In the genomic region with DNA sequence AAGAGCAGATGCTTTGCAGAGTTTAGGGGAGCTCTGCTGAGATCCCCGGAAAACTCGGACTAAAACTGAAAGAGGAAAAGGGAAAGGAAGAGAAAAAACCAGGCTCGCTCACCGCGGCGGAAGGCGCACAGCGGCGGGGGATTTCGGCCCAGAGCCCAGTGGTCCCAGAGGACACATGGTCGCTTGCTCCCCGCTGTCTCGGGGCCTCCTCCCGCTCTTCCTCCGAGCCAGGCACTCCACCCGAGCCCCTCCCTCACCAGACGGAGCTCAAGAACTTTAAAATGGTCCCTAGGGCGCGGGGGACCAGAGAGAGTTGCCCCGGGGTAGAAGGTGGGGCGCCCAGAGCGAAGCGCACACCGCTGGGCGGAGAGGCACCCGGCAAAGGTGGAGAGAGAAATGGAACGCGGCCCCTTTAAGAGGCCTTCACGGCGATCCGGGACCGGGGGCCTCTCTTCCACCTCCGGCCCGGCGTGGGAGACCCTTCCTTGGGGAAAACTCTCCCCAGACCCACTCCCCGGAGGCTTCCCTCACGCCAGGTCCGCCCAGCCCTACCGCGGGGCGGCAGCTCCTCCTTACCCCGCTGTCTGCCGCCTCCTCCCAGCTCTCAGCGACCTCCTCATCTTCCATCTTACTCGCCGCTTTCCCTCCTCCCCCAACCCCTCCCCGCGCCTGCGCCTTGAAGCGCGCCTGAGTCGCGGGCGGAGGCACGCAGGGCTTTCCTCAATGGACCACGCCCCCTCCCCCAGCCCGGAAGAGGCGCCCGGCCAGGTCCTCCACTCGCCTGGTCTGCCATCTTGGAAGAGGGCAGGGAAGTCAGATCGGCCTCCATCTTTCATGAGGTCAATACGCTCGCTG, we compare ENCODE assay signal across 8 mouse cellular contexts. TPM values are rescaled to one million over a fixed set of nuclear protein-coding genes. Genes with fewer than 3 reads are reported as not detected.
A peak's percentile ranks its signal among the peaks of the same experiment; 100 is the strongest.
DNase-seq lines count a peak whose midpoint lies in the region; ATAC-seq and TF ChIP-seq lines count a peak whose summit lies in the region.

A gene (minus strand): TSS at position 660 of the 855 bp plus-strand sequence.

- H3K79me3 ChIP-seq in C2C12 (ENCODE audit: low read depth), result peaks cover 46% of the 10 kb centered on the region

- H3ac ChIP-seq in C2C12 (ENCODE audit: control insufficient read depth, insufficient read length, low read depth), result peak within 1 kb of the TSS; percentile 69

- TF ChIP-seq POLR2A in brain, embryonic 14.5 days (IDR thresholded peaks at IDR 0.05; ENCODE audit: borderline replicate concordance, extremely low read depth, insufficient read depth, insufficient read length, poor library complexity, severe bottlenecking), result peak; percentile 62; the same call in 1 of the 2 replicates

- TF ChIP-seq CTCF in C2C12 (IDR thresholded peaks at IDR 0.05; ENCODE audit: control insufficient read depth, insufficient read depth, insufficient read length), result no peak
- TF ChIP-seq CTCF in brain, embryonic 14.5 days (IDR thresholded peaks at IDR 0.05; ENCODE audit: borderline replicate concordance, extremely low read depth, insufficient read depth, insufficient read length), result no peak
- TF ChIP-seq CTCF in kidney, postnatal 0 days (IDR thresholded peaks at IDR 0.05; ENCODE audit: low read depth), result no peak

- peak within 1 kb of the TSS; percentile 95 for H3K27ac ChIP-seq in heart, embryonic 12.5 days (ENCODE audit: poor library complexity, severe bottlenecking)
- peak within 1 kb of the TSS; percentile 97 for H3K27ac ChIP-seq in kidney, postnatal 0 days
- H3K27ac ChIP-seq in liver, embryonic 11.5 days (ENCODE audit: low read depth, low read length), result peak within 1 kb of the TSS; percentile 54
- H3K27ac ChIP-seq in stomach, embryonic 14.5 days (ENCODE audit: low read length), result peak within 1 kb of the TSS; percentile 94

- peak; percentile 100 for DNase-seq in brain, embryonic 14.5 days (ENCODE audit: low read depth)
- peak; percentile 99 for DNase-seq in kidney, postnatal 0 days (ENCODE audit: low spot score)
- peak; percentile 99 for DNase-seq in liver, embryonic 11.5 days (ENCODE audit: low spot score)
- peak; percentile 99 for DNase-seq in naive thymus-derived CD4-positive, alpha-beta T cell, adult 2 months (ENCODE audit: low read depth)

- WGBS in heart, embryonic 12.5 days, result under 1% methylated on average over 63 of the region's 63 CpGs
- WGBS in kidney, postnatal 0 days, result 0% methylated on average over 63 of the region's 63 CpGs
- WGBS in liver, embryonic 11.5 days, result under 1% methylated on average over 56 of the region's 63 CpGs
- under 1% methylated on average over 63 of the region's 63 CpGs for WGBS in stomach, embryonic 14.5 days

- peak within 1 kb of the TSS; percentile 85 for H3K9ac ChIP-seq in heart, embryonic 12.5 days
- H3K9ac ChIP-seq in kidney, postnatal 0 days (ENCODE audit: low read depth, low read length), result peak within 1 kb of the TSS; percentile 88
- peak within 1 kb of the TSS; percentile 88 for H3K9ac ChIP-seq in liver, embryonic 11.5 days (ENCODE audit: low read depth, low read length)
- peak within 1 kb of the TSS; percentile 83 for H3K9ac ChIP-seq in stomach, embryonic 14.5 days (replicated peaks; ENCODE audit: low read depth, low read length)

- H3K36me3 ChIP-seq in C2C12 (ENCODE audit: control insufficient read depth, insufficient read depth), result peaks cover 8% of the 10 kb centered on the region
- H3K36me3 ChIP-seq in erythroblast, embryonic 14.5 days (ENCODE audit: control insufficient read depth), result peaks cover 25% of the 10 kb centered on the region
- H3K36me3 ChIP-seq in heart, embryonic 12.5 days, result no peaks in the 10 kb centered on the region; the same call in 1 of the 2 replicates
- no peaks in the 10 kb centered on the region for H3K36me3 ChIP-seq in kidney, postnatal 0 days (ENCODE audit: insufficient read depth, low read length)
- 0 out of 2 replicates have a peak, but pooled peaks cover 7% of the 10 kb centered on the region for H3K36me3 ChIP-seq in liver, embryonic 11.5 days (ENCODE audit: control insufficient read depth, insufficient read depth, low read length)
- H3K36me3 ChIP-seq in stomach, embryonic 14.5 days (ENCODE audit: control insufficient read depth, insufficient read depth, low read length), result no peaks in the 10 kb centered on the region

- ATAC-seq in heart, embryonic 12.5 days (ENCODE audit: insufficient number of reproducible peaks, low FRiP score), result peak; percentile 95
- peak; percentile 92 for ATAC-seq in kidney, postnatal 0 days (replicated peaks; ENCODE audit: low FRiP score, low read depth)
- ATAC-seq in liver, embryonic 11.5 days (replicated peaks; ENCODE audit: low FRiP score), result peak; percentile 96
- peak; percentile 93 for ATAC-seq in stomach, embryonic 14.5 days (ENCODE audit: insufficient number of reproducible peaks, insufficient read depth, low FRiP score, low read depth)

- H3K27me3 ChIP-seq in C2C12 (ENCODE audit: control insufficient read depth, insufficient read depth, insufficient read length), result no peaks in the 10 kb centered on the region
- H3K27me3 ChIP-seq in erythroblast, embryonic 14.5 days (ENCODE audit: control insufficient read depth), result peaks cover 4% of the 10 kb centered on the region
- no peaks in the 10 kb centered on the region for H3K27me3 ChIP-seq in heart, embryonic 12.5 days (replicated peaks)
- H3K27me3 ChIP-seq in kidney, postnatal 0 days (ENCODE audit: insufficient read depth, low read length), result no peaks in the 10 kb centered on the region
- no peaks in the 10 kb centered on the region for H3K27me3 ChIP-seq in liver, embryonic 11.5 days (replicated peaks; ENCODE audit: control insufficient read depth, insufficient read depth, low read length)
- no peaks in the 10 kb centered on the region for H3K27me3 ChIP-seq in stomach, embryonic 14.5 days (ENCODE audit: control insufficient read depth, insufficient read depth, low read length)

- peaks cover 52% of the 10 kb centered on the region for H3K4me1 ChIP-seq in erythroblast, embryonic 14.5 days (ENCODE audit: control insufficient read depth)
- H3K4me1 ChIP-seq in heart, embryonic 12.5 days (replicated peaks), result peaks cover 38% of the 10 kb centered on the region
- H3K4me1 ChIP-seq in kidney, postnatal 0 days (replicated peaks; ENCODE audit: insufficient read depth, low read length), result peaks cover 24% of the 10 kb centered on the region
- H3K4me1 ChIP-seq in liver, embryonic 11.5 days (replicated peaks; ENCODE audit: control insufficient read depth, insufficient read depth, low read length), result peaks cover 32% of the 10 kb centered on the region
- peaks cover 35% of the 10 kb centered on the region for H3K4me1 ChIP-seq in stomach, embryonic 14.5 days (ENCODE audit: control insufficient read depth, insufficient read depth, low read length)

- no peaks in the 10 kb centered on the region for H3K9me3 ChIP-seq in erythroblast, embryonic 14.5 days (ENCODE audit: control insufficient read depth, low read length)
- H3K9me3 ChIP-seq in heart, embryonic 12.5 days (replicated peaks), result no peaks in the 10 kb centered on the region
- H3K9me3 ChIP-seq in kidney, postnatal 0 days (replicated peaks; ENCODE audit: low read length), result no peaks in the 10 kb centered on the region
- H3K9me3 ChIP-seq in liver, embryonic 11.5 days (ENCODE audit: control insufficient read depth, low read length), result no peaks in the 10 kb centered on the region
- H3K9me3 ChIP-seq in stomach, embryonic 14.5 days (ENCODE audit: control insufficient read depth, low read depth, low read length), result no peaks in the 10 kb centered on the region

- H3K4me2 ChIP-seq in heart, embryonic 12.5 days, result peak within 1 kb of the TSS; percentile 97
- peak within 1 kb of the TSS; percentile 84 for H3K4me2 ChIP-seq in kidney, postnatal 0 days (ENCODE audit: low read length)
- peak within 1 kb of the TSS; percentile 78 for H3K4me2 ChIP-seq in liver, embryonic 11.5 days
- H3K4me2 ChIP-seq in stomach, embryonic 14.5 days (replicated peaks; ENCODE audit: low read depth, low read length), result peak within 1 kb of the TSS; percentile 83

- peak within 1 kb of the TSS; percentile 60 for H3K4me3 ChIP-seq in C2C12 (ENCODE audit: insufficient read depth, poor library complexity, severe bottlenecking)
- peak within 1 kb of the TSS; percentile 86 for H3K4me3 ChIP-seq in erythroblast, embryonic 14.5 days (replicated peaks)
- H3K4me3 ChIP-seq in heart, embryonic 12.5 days, result peak within 1 kb of the TSS; percentile 89
- H3K4me3 ChIP-seq in kidney, postnatal 0 days (replicated peaks; ENCODE audit: low read depth, low read length), result peak within 1 kb of the TSS; percentile 94
- peak within 1 kb of the TSS; percentile 81 for H3K4me3 ChIP-seq in liver, embryonic 11.5 days (ENCODE audit: low read depth, low read length)
- peak within 1 kb of the TSS; percentile 77 for H3K4me3 ChIP-seq in stomach, embryonic 14.5 days (ENCODE audit: low read depth, low read length)

- H3K79me2 ChIP-seq in C2C12 (ENCODE audit: control insufficient read depth, insufficient read depth), result peaks cover 51% of the 10 kb centered on the region

TF ChIP-seq in C2C12, 6 proteins besides CTCF, POLR2A, EP300 and RAD21:
- TF ChIP-seq MAX (IDR thresholded peaks at IDR 0.05), result no peak

RNA-seq across cellular contexts. Expression of the gene that starts here (rescaled TPM):
- polyA plus RNA-seq in C2C12 (2012; fragmentation: generic; extraction: Trizol), result 141 TPM
- polyA plus RNA-seq in brain, embryonic 14.5 days (2012; rRNA removed), result 34.1 and 46.0 TPM in 2 replicates
- 10.7 and 11.2 TPM in 2 replicates for polyA plus RNA-seq in erythroblast, embryonic 14.5 days (2012)
- 32.9 and 33.4 TPM in 2 replicates for polyA plus RNA-seq in heart, embryonic 12.5 days (2016; fragmentation: Nextera tagmentation; extraction: Ambion mirVana)
- 38.0 and 40.4 TPM in 2 replicates for polyA plus RNA-seq in kidney, postnatal 0 days (2015; fragmentation: Nextera tagmentation; extraction: Ambion mirVana)
- 24.7 and 26.2 TPM in 2 replicates for polyA plus RNA-seq in liver, embryonic 11.5 days (2014; fragmentation: Nextera tagmentation; extraction: Ambion mirVana)
- polyA plus RNA-seq in stomach, embryonic 14.5 days (2014; fragmentation: Nextera tagmentation; extraction: Ambion mirVana), result 35.3 and 35.4 TPM in 2 replicates

Comparison
In these comparisons a context has a peak if more than half of its experiments do, and no peak if none do; other contexts are left out.
1. Peak in every context shown above with its lines: DNase-seq, ATAC-seq, H3K4me3 ChIP-seq and H3K27ac ChIP-seq.